Mouse (Mus musculus): ENCODE measurements around the gene Whamm. TPM values are rescaled to one million over a fixed set of nuclear protein-coding genes. Genes with fewer than 3 reads are reported as not detected.
A peak's percentile ranks its signal among the peaks of the same experiment; 100 is the strongest.

Whamm gene
- polyA plus RNA-seq, 1 experiment from 2014 or later = 9.5 TPM

- Histone ChIP-seq H3K9me3 (ENCODE audit: control insufficient read depth, low read length) (no peaks in the 10 kb centered on the region), H3K4me2 (ENCODE audit: low read length) (peak overlapping the region; percentile 83), H3K27me3 (ENCODE audit: control insufficient read depth, insufficient read depth, low read length) (no peaks in the 10 kb centered on the region), H3K27ac (replicated peaks in 1 of 2; ENCODE audit: control insufficient read depth in 1 of 2, insufficient read depth in 1 of 2, low read depth in 2 of 2, low read length in 2 of 2) (peak overlapping the region; percentile 97 to 98), H3K4me1 (ENCODE audit: control insufficient read depth in 2 of 2, insufficient read depth in 2 of 2, low read length in 2 of 2) (peaks cover 14 to 36% of the 10 kb centered on the region in 2 experiments), H3K9ac (ENCODE audit: low read length) (peak overlapping the region; percentile 92), H3K4me3 (ENCODE audit: control insufficient read depth in 1 of 2, insufficient read depth in 1 of 2, low read depth in 1 of 2, low read length in 2 of 2) (peak overlapping the region; percentile 93 to 98), H3K36me3 (ENCODE audit: control insufficient read depth, insufficient read depth, low read length) (peaks cover 15% of the 10 kb centered on the region)
- ATAC-seq (ENCODE audit: insufficient number of reproducible peaks, insufficient read depth, low FRiP score, low read depth) = no peak
- WGBS = 14% methylated on average over 15 of the region's 15 CpGs
Measured at GRCm38 (mm10) chr7:81571941-81572441, 925 bp downstream of the Whamm start.

- Histone ChIP-seq H3K36me3 (ENCODE audit: control insufficient read depth, insufficient read depth, low read length) (peaks cover 19% of the 10 kb centered on the region), H3K27me3 (ENCODE audit: control insufficient read depth, insufficient read depth, low read length) (no peaks in the 10 kb centered on the region), H3K4me1 (ENCODE audit: control insufficient read depth in 2 of 2, insufficient read depth in 2 of 2, low read length in 2 of 2) (peaks cover 9 to 31% of the 10 kb centered on the region in 2 experiments), H3K9ac (ENCODE audit: low read length) (peak overlapping the region; percentile 92), H3K9me3 (ENCODE audit: control insufficient read depth, low read length) (no peaks in the 10 kb centered on the region), H3K4me3 (ENCODE audit: control insufficient read depth in 1 of 2, insufficient read depth in 1 of 2, low read depth in 1 of 2, low read length in 2 of 2) (peak overlapping the region; percentile 6 to 93), H3K4me2 (ENCODE audit: low read length) (peak overlapping the region; percentile 83), H3K27ac (replicated peaks in 1 of 2; ENCODE audit: control insufficient read depth in 1 of 2, insufficient read depth in 1 of 2, low read depth in 2 of 2, low read length in 2 of 2) (peak overlapping the region in 1 of 2 experiments; percentile 97; a peak in 2 of 4 replicates)
- 36% methylated on average over 6 of the region's 6 CpGs for WGBS
- no peak for ATAC-seq (ENCODE audit: insufficient number of reproducible peaks, insufficient read depth, low FRiP score, low read depth)
Measured at GRCm38 (mm10) chr7:81572610-81573268, 1.7 kb downstream of the Whamm start.

GRCm38 (mm10) chr7:81573397-81573796, 2.3 kb downstream of the Whamm start:
- peak overlapping the region; percentile 83; the same call in 1 of the 2 replicates for H3K4me2 ChIP-seq (ENCODE audit: low read length)
- no peak overlapping the region for H3K27ac ChIP-seq (replicated peaks in 1 of 2; ENCODE audit: control insufficient read depth in 1 of 2, insufficient read depth in 1 of 2, low read depth in 2 of 2, low read length in 2 of 2)

GRCm38 (mm10) chr7:81573821-81574220, 2.8 kb downstream of the Whamm start:
- 95% methylated on average over 9 of the region's 9 CpGs for WGBS
- H3K9me3 ChIP-seq (ENCODE audit: control insufficient read depth, low read length) = no peaks in the 10 kb centered on the region
- H3K27ac ChIP-seq (replicated peaks in 1 of 2; ENCODE audit: control insufficient read depth in 1 of 2, insufficient read depth in 1 of 2, low read depth in 2 of 2, low read length in 2 of 2) = no peak overlapping the region
- no peaks in the 10 kb centered on the region for H3K27me3 ChIP-seq (ENCODE audit: control insufficient read depth, insufficient read depth, low read length)
- ATAC-seq (ENCODE audit: insufficient number of reproducible peaks, insufficient read depth, low FRiP score, low read depth) = no peak
- H3K9ac ChIP-seq (ENCODE audit: low read length) = no peak overlapping the region
- H3K4me3 ChIP-seq (ENCODE audit: control insufficient read depth in 1 of 2, insufficient read depth in 1 of 2, low read depth in 1 of 2, low read length in 2 of 2) = no peak overlapping the region
- H3K4me1 ChIP-seq (ENCODE audit: control insufficient read depth in 2 of 2, insufficient read depth in 2 of 2, low read length in 2 of 2) = peaks cover 6 to 27% of the 10 kb centered on the region in 2 experiments
- no peak overlapping the region for H3K4me2 ChIP-seq (ENCODE audit: low read length)
- H3K36me3 ChIP-seq (ENCODE audit: control insufficient read depth, insufficient read depth, low read length) = peaks cover 29% of the 10 kb centered on the region

More at GRCm38 (mm10) chr7:81573397-81573796, 2.3 kb downstream of the Whamm start:
- peaks cover 6 to 27% of the 10 kb centered on the region in 2 experiments for H3K4me1 ChIP-seq (ENCODE audit: control insufficient read depth in 2 of 2, insufficient read depth in 2 of 2, low read length in 2 of 2)
- ATAC-seq (ENCODE audit: insufficient number of reproducible peaks, insufficient read depth, low FRiP score, low read depth) = no peak
- peaks cover 25% of the 10 kb centered on the region for H3K36me3 ChIP-seq (ENCODE audit: control insufficient read depth, insufficient read depth, low read length)
- no peak overlapping the region; a peak in 1 of 4 replicates for H3K4me3 ChIP-seq (ENCODE audit: control insufficient read depth in 1 of 2, insufficient read depth in 1 of 2, low read depth in 1 of 2, low read length in 2 of 2)
- H3K9ac ChIP-seq (ENCODE audit: low read length) = no peak overlapping the region
- no peaks in the 10 kb centered on the region for H3K9me3 ChIP-seq (ENCODE audit: control insufficient read depth, low read length)
- WGBS = 70% methylated on average over 6 of the region's 6 CpGs
- H3K27me3 ChIP-seq (ENCODE audit: control insufficient read depth, insufficient read depth, low read length) = no peaks in the 10 kb centered on the region

GRCm38 (mm10) chr7:81575606-81576005, 4.5 kb downstream of the Whamm start:
- no peak overlapping the region for H3K27ac ChIP-seq (replicated peaks in 1 of 2; ENCODE audit: control insufficient read depth in 1 of 2, insufficient read depth in 1 of 2, low read depth in 2 of 2, low read length in 2 of 2)
- no peaks in the 10 kb centered on the region for H3K27me3 ChIP-seq (ENCODE audit: control insufficient read depth, insufficient read depth, low read length)
- WGBS = 86% methylated on average over 10 of the region's 10 CpGs
- peaks cover 42% of the 10 kb centered on the region for H3K36me3 ChIP-seq (ENCODE audit: control insufficient read depth, insufficient read depth, low read length)
- H3K9ac ChIP-seq (ENCODE audit: low read length) = no peak overlapping the region
- no peaks in the 10 kb centered on the region for H3K9me3 ChIP-seq (ENCODE audit: control insufficient read depth, low read length)
- no peak for ATAC-seq (ENCODE audit: insufficient number of reproducible peaks, insufficient read depth, low FRiP score, low read depth)
- H3K4me1 ChIP-seq (ENCODE audit: control insufficient read depth in 2 of 2, insufficient read depth in 2 of 2, low read length in 2 of 2) = peaks cover 6 to 18% of the 10 kb centered on the region in 2 experiments
- H3K4me3 ChIP-seq (ENCODE audit: control insufficient read depth in 1 of 2, insufficient read depth in 1 of 2, low read depth in 1 of 2, low read length in 2 of 2) = no peak overlapping the region
- H3K4me2 ChIP-seq (ENCODE audit: low read length) = no peak overlapping the region

GRCm38 (mm10) chr7:81577872-81578271, 6.8 kb downstream of the Whamm start:
- WGBS = 93% methylated on average over 3 of the region's 3 CpGs
- no peak overlapping the region for H3K4me3 ChIP-seq (ENCODE audit: control insufficient read depth in 1 of 2, insufficient read depth in 1 of 2, low read depth in 1 of 2, low read length in 2 of 2)

GRCm38 (mm10) chr7:81578413-81578812, 7.3 kb downstream of the Whamm start:
- ATAC-seq (ENCODE audit: insufficient number of reproducible peaks, insufficient read depth, low FRiP score, low read depth) = no peak
- H3K9ac ChIP-seq (ENCODE audit: low read length) = no peak overlapping the region
- peaks cover 46% of the 10 kb centered on the region for H3K36me3 ChIP-seq (ENCODE audit: control insufficient read depth, insufficient read depth, low read length)
- no peak overlapping the region for H3K4me2 ChIP-seq (ENCODE audit: low read length)
- no peaks in the 10 kb centered on the region for H3K9me3 ChIP-seq (ENCODE audit: control insufficient read depth, low read length)
- H3K27ac ChIP-seq (replicated peaks in 1 of 2; ENCODE audit: control insufficient read depth in 1 of 2, insufficient read depth in 1 of 2, low read depth in 2 of 2, low read length in 2 of 2) = no peak overlapping the region
- 89% methylated on average over 7 of the region's 7 CpGs for WGBS
- H3K27me3 ChIP-seq (ENCODE audit: control insufficient read depth, insufficient read depth, low read length) = no peaks in the 10 kb centered on the region
- H3K4me1 ChIP-seq (ENCODE audit: control insufficient read depth in 2 of 2, insufficient read depth in 2 of 2, low read length in 2 of 2) = peaks cover 2 to 3% of the 10 kb centered on the region in 2 experiments; a peak in 3 of 4 replicates
- no peak overlapping the region for H3K4me3 ChIP-seq (ENCODE audit: control insufficient read depth in 1 of 2, insufficient read depth in 1 of 2, low read depth in 1 of 2, low read length in 2 of 2)

More at GRCm38 (mm10) chr7:81577872-81578271, 6.8 kb downstream of the Whamm start:
- Histone ChIP-seq H3K9me3 (ENCODE audit: control insufficient read depth, low read length) (no peaks in the 10 kb centered on the region), H3K27ac (replicated peaks in 1 of 2; ENCODE audit: control insufficient read depth in 1 of 2, insufficient read depth in 1 of 2, low read depth in 2 of 2, low read length in 2 of 2) (no peak overlapping the region), H3K9ac (ENCODE audit: low read length) (no peak overlapping the region), H3K27me3 (ENCODE audit: control insufficient read depth, insufficient read depth, low read length) (no peaks in the 10 kb centered on the region), H3K4me2 (ENCODE audit: low read length) (no peak overlapping the region), H3K4me1 (ENCODE audit: control insufficient read depth in 2 of 2, insufficient read depth in 2 of 2, low read length in 2 of 2) (peaks cover 3 to 8% of the 10 kb centered on the region in 2 experiments), H3K36me3 (ENCODE audit: control insufficient read depth, insufficient read depth, low read length) (peaks cover 46% of the 10 kb centered on the region)
- no peak for ATAC-seq (ENCODE audit: insufficient number of reproducible peaks, insufficient read depth, low FRiP score, low read depth)
